Mouse (Mus musculus) thymus, postnatal 25 days (tissue): ENCODE data around the gene Ttpal.
"Not testable (repeated sequence)": the region's sequence is repeated elsewhere in the genome, so short reads cannot be mapped to it uniquely, and the experiment has no call there.

Experiments used
- DNase-seq: peaks from one replicate; pipeline ENCODE4 v3.0.0; 2022

Gene Ttpal

DNA sequence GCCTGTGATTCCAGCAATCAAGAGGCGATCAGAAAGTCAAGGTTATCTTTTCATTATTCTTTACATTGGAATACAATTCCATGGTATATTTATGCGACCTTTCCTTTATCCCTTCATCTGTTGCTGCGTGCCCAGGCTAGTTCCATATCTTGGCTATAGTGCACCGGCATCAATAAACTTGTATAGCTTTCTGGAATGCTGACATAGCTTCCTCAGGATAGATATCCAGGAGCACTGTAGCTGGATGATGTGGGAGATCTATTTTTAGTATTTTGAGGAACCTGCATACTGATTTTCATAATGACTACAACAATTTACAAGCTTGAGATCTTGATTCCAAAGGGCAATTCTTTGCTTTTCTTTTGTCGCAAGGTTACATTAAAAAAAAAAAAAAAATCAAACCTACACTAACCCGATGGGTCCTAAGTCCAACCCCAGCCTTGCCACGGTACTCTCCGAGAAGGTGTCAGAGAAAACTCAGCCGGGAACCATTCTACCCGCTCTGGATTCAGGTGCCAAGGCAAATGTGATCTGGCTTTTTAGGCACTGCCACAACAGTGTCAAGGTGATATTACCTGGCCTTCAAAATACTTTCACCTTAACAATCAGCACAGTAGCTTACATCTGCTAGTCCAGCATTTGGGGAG lies 8.4 kb upstream of the Ttpal start:
- no peak for DNase-seq

- no peak for DNase-seq
These were observed 7.0 kb upstream of the Ttpal start for GRCm38 (mm10) chr2:163595119-163595518.

DNA sequence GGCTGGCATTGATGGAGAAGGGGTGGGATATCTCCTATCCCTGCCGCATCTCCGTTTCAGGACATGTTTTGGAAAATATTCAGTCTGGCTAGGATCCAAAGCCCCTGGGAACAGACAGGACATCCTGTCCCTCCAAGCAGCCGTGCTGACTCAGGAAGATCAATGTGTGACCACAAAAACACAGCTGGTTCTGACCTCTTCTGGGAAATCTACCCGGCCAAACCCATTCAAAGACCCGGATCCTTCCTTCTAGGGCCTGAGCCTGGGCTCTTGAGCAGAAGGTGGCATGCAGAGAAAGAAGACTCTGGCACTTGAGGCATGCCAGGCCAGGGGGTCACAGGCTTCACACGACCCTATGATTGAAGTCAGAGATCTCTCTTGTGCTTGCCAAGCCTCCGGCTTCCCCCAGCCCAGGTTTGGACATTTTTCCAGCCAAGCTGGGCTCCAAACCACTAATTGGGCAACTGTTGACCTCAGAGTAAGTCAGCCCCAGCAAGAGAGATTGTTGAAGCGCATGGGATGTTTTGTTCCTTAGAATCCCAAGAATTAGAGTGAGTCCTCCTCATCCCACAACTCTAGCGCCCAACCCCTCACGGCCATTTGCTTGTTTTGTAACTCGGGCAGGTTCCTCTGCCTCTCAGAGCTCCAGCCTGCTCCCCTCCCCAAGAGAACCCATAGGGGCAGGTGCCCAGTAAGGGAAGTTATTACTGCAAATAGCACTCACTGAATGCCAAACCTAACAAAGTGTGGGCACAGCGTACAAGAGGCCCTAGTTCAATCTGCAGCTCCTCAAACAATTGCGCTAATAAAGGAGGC lies 5.8 kb upstream of the Ttpal start:
- no peak for DNase-seq

GRCm38 (mm10) chr2:163596873-163597155 lies 5.3 kb upstream of the Ttpal start:
- no peak for DNase-seq

GRCm38 (mm10) chr2:163597661-163598060 lies 4.5 kb upstream of the Ttpal start:
- peak; percentile 80 for DNase-seq

- peak; percentile 76 for DNase-seq
These were observed 2.9 kb upstream of the Ttpal start for GRCm38 (mm10) chr2:163599226-163599625.

DNA sequence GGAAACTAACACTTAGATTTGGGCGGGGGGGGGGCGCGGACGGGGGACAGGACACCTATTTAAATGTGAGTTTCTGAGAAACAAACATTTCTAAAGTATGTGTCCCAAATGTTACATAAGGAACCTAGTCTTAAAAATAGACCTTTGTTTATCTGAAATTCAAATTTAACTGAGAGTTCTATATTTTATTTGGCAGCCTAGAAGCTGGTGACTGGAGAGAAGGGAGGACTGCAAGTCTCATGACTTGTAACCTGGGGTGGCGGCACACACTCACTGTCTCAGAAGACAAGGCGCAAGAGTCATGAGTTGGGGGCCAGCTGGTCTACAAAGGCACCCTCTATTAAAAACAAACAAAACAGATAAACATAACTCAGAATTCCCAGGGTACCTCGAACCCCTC lies 1.0 kb upstream of the Ttpal start:
- DNase-seq = no peak

DNA sequence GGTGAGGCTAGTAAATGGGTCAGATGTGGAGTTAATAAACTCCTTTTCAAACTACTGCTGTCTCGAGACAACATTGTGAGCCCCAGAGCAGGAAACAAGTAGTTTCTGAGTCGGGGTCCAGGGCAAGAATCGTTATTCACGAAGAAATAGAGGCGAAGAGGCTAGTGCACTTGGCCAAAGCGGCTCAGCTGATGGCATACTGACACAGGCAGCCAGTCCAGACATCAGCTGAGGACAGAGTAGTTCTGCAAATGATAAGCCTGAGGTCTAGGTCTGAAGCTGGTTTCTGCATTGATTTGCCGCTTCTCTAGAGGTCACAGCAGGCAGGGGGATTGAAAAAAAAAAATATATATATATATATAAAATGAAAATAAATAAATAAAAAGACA lies 408 bp upstream of the Ttpal start:
- no peak for DNase-seq

DNA sequence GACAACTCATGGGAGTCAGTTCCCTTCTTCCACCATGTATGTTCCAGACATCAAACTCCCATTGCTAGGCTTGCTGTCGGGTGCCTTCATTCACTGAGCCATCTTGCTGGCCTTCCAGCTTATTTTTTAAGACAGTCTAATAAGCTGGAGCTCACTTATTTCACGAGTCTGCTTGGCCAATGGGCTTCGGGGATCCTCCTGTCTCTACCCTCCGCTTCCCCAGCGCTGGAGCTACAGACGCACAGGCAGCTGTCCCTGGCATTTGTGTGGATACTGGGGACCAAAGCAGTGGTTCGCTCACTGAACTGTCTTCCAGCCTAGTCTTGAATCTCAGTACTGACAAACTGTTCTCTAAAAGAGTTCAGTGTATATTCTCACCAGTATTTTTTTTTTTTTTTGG lies 4.0 kb downstream of the Ttpal start:
- no peak for DNase-seq

DNA sequence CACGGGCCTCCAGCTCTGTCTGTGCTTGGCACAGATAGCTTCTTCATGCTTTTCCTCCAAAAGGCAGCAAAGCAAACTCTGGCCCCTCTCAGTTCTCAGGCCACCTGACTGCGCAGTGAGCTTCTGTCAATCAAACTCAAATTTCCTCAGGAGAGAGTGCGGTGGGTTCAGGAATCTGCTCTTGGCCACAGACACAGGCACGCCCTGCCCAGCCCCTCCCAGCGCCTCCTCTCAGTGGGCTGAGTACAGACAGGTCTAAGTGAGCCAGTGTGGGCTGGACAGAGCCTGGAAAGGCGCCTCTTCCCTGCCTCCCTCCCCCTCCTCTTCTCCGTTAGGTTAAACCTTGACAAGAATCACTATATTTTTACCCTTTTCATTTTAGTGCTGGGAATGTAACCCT lies 5.9 kb downstream of the Ttpal start:
- DNase-seq = no peak

GRCm38 (mm10) chr2:163609281-163609975 lies 7.3 kb downstream of the Ttpal start:
- no peak for DNase-seq

DNA sequence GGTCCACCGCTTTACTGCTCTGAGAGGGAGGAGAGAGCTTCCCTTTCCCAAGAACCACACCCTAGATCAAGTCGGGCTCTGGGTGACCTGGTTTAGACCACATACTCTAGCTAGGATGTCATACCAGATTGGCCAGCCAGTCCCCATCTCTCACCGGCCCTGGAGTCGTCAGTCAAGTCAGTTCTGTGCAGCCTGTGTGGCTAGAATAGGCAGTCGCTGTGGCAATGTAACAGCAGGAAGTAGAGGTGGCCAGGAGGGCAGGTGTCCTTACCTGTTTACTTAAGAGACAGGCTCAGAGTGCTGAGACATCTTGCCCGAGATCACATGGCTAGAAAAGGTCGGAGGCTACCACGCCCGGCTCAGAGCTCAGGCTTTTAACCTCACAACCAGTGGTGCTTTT lies 9.1 kb downstream of the Ttpal start:
- DNase-seq = no peak

DNA sequence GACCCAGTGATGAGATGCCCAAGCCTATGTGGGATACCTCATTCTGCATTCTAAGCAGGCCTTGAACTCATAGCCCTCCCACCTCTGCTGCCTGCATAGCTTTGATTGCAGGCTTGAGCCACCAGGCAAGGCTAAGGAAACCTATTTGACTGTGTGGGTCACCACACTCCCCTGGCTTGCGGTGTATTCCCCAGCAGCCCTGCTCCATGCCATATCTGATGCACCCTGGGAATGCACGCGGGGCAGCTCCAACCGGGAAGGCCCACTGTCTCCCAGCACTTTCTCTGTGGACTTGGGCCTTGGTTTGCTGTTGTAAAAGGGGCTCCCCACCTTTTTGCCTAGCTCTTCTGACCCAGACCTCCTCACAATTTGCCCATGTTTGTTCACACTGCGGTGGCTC lies 11.1 kb downstream of the Ttpal start:
- DNase-seq = no peak

DNA sequence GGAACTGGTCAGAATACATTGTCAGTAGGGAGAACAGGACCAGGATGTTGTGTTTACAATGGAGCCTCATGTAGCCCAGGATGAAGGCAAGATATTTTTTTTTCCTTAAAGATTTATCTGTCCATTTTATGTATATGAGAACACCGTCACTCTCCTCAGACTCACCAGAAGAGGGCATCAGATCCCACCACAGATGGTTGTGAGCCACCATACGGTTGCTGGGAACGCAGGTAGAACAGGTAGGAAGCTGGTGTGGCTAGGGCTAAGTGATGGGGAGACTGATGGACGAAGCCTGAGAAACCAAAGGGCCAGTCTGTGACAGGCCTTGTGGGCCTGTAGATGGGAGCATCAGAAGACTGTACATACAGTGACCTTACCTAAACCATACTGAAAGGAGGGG lies 11.9 kb downstream of the Ttpal start:
- no peak for DNase-seq

- no peak for DNase-seq
These were observed 13.3 kb downstream of the Ttpal start for GRCm38 (mm10) chr2:163615401-163615800.

GRCm38 (mm10) chr2:163615906-163616651 lies 14.0 kb downstream of the Ttpal start:
- DNase-seq = no peak

- no peak for DNase-seq
These were observed 14.6 kb downstream of the Ttpal start for GRCm38 (mm10) chr2:163616652-163617227.

GRCm38 (mm10) chr2:163617232-163617863 lies 15.2 kb downstream of the Ttpal start:
- DNase-seq = no peak

DNA sequence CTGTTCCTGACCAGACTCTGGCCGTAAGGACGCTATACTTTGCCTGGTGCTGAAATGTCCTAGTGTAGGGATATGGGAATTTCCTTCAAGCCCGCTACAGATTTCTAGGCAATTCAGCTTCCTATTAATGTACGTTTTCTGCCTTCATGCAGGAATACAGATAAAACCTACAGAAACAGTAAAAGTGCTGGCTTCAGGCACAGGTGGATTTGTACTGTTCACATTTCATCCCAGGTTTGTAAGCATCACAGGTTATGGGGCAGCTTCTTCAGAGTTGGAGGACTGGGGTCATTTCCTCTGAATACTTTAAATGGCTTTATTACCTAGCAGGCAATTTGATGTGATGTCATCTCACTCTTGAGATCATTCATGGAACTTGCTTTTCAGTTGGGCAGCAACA lies 15.8 kb downstream of the Ttpal start:
- no peak for DNase-seq

GRCm38 (mm10) chr2:163620451-163620850 lies 18.3 kb downstream of the Ttpal start:
- no peak for DNase-seq

- DNase-seq = not testable (repeated sequence)
These were observed 19.3 kb downstream of the Ttpal start for GRCm38 (mm10) chr2:163621401-163621800.

DNA sequence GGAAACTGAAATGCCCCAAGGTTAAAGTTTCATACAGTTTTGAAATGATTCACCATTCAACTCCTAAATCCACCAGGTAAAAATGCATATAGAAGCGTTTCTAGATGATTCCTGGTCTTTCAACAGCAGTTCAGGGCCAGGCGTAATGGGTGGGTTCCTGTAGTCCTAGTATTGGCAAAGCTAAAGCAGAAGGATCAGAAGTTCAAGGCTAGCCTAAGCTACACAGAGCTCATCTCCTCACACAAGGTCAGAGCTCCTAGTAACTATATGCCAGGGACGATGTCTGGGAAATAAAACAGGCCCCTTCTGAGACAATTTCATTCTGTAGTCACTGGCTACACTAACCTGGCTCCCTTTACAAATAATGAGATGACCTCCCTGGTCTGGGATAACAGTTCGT lies 29.1 kb downstream of the Ttpal start:
- DNase-seq = no peak

DNA sequence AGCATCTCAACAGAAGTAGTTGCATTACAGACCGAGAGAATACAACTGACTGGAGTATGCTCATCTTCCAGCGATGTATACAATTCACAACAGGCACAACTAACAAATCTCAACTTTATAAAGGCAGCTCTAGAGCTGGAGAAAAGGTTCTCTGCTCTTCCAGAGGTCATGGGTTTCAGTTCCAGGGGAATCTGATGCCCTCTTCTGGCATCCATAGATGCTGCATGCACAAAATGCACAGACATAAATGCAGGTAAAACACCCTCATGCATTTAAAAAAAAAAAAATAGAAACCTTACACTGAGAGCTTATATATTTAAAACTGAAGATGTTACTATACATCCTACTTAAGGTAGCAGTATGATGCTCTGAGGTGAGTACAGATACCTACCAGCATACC lies 29.6 kb downstream of the Ttpal start:
- DNase-seq = no peak
